Mouse (Mus musculus) C2C12 (cell line): Measurements from ENCODE around the gene 2010111I01Rik. TPM values are rescaled to one million over a fixed set of nuclear protein-coding genes. Genes with fewer than 3 reads are reported as not detected.

Experiments
- H3K27me3 ChIP-seq: one replicate; pipeline ENCODE4 v1.6.1; 2011; ENCODE audit not compliant: control insufficient read depth, insufficient read depth, insufficient read length
- H3K36me3 ChIP-seq: one replicate; pipeline ENCODE4 v1.6.1; 2011; ENCODE audit not compliant: control insufficient read depth, insufficient read depth
- H3K4me3 ChIP-seq: one replicate; pipeline ENCODE4 v1.5.1; 2011; ENCODE audit warnings: mild to moderate bottlenecking, control low read depth; ENCODE audit not compliant: poor library complexity, insufficient read depth, severe bottlenecking
- H3K79me2 ChIP-seq: one replicate; pipeline ENCODE4 v1.6.1; 2011; ENCODE audit not compliant: control insufficient read depth, insufficient read depth
- H3K79me3 ChIP-seq: one replicate; pipeline ENCODE4 v1.6.1; 2011; ENCODE audit warnings: low read depth, control low read depth
- H3ac ChIP-seq: one replicate; pipeline ENCODE3; 2011; ENCODE audit warnings: low read depth; ENCODE audit not compliant: control insufficient read depth, insufficient read length
- CEBPB ChIP-seq: IDR thresholded peaks from one replicate; pipeline ENCODE4 v1.6.1; 2011; ENCODE audit warnings: low read depth, mild to moderate bottlenecking, control low read depth, moderate library complexity
- CTCF ChIP-seq: IDR thresholded peaks from one replicate; pipeline ENCODE4 v1.5.1; 2011; ENCODE audit not compliant: control insufficient read depth, insufficient read depth, insufficient read length
- FOSL1 ChIP-seq: IDR thresholded peaks from one replicate; pipeline ENCODE4 v1.8.0; 2011; ENCODE audit warnings: mild to moderate bottlenecking, low read length; ENCODE audit not compliant: poor library complexity, insufficient read depth, severe bottlenecking
- MAX ChIP-seq: IDR thresholded peaks from one replicate; pipeline ENCODE4 v1.6.1; 2011; ENCODE audit warnings: mild to moderate bottlenecking, control low read depth
- MYOD1 ChIP-seq: IDR thresholded peaks from one replicate; pipeline ENCODE4 v1.6.1; 2011; ENCODE audit warnings: low read depth; ENCODE audit not compliant: control insufficient read depth, insufficient read length
- MYOG ChIP-seq: IDR thresholded peaks from one replicate; pipeline ENCODE4 v1.6.1; 2011; ENCODE audit not compliant: control insufficient read depth, insufficient read length; ENCODE audit errors: extremely low read depth
- USF1 ChIP-seq: IDR thresholded peaks from one replicate; pipeline ENCODE4 v1.6.1; 2011; ENCODE audit warnings: low read depth, mild to moderate bottlenecking, control low read depth, moderate library complexity
- polyA plus RNA-seq: library from polyadenylated mRNA; unstranded; fragments of >200 nt; fragmentation: generic; extraction: Trizol; gene quantifications from one replicate; pipeline ENCODE4 v1.2.1, GENCODE M21; 2012; ENCODE audit warnings: missing spikeins

The 2010111I01Rik gene
- polyA plus RNA-seq, 1 experiment: 91.7 TPM

DNA sequence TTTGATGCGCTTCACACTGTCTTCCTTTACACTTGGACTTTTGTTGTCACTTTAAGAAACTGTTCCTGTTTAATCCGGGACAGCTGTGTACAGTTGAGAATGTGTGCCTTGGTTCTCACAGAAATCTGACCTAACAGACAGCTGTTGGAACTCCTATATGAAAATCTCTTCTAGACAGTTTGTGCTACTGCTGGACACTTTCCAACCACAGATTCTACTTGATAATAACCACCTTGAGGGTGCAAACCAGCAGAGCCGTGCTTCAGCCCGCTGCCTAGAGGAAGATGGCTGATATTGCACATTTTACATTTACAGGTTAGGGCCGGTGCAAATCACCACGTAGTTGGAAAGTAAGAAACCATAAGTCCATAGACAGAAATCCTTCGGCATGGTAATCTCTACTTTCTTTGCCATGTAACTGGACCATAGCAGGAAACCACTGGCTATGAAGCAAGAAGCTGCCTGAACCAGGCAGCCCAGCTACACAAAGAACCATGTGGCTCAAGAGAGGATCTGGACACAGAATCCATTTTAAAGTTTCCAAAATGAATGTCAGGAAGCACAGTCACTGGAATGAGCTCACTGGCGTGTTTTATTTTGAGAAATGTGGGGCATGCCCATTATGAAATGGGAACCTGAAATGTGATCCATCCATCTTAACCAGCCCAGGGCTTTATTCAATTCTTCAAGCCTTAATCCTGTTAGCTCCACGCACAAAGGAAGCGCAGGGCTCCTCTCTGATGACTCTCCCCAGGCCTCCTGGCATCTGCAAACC is 148.1 kb downstream of the 2010111I01Rik start:
- H3K79me2 ChIP-seq: no peaks in the 10 kb centered on the region
- no peaks in the 10 kb centered on the region for H3K36me3 ChIP-seq
- TF ChIP-seq MYOD1: peak; percentile 64
- no peak for TF ChIP-seq MYOG
- H3K27me3 ChIP-seq: no peaks in the 10 kb centered on the region
- no peak overlapping the region for H3K4me3 ChIP-seq
- no peaks in the 10 kb centered on the region for H3K79me3 ChIP-seq
- H3ac ChIP-seq: peak overlapping the region; percentile 20

DNA sequence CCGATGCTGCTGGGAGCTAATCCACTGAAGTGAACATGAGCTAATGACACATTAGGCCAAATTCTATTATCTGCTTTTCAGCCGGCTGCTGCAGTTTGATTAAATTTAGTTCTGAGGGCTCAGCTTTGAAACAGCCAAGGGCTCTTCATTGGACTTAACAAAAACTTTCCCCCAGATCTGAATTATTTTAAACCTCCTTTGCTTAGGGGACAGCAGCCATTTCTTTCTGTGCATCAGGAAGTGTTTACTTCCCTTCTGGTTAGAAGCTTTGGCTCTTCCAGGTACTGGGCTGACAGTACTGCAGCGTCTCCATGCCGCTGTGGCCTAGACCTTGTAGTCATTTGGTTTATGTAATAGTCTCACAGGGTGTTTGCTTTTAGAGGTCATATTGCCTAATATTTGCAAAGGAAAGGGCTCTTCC is 149.2 kb downstream of the 2010111I01Rik start:
- H3K79me2 ChIP-seq: no peaks in the 10 kb centered on the region
- H3ac ChIP-seq: no peak overlapping the region
- no peak overlapping the region for H3K4me3 ChIP-seq
- no peaks in the 10 kb centered on the region for H3K79me3 ChIP-seq
- H3K36me3 ChIP-seq: no peaks in the 10 kb centered on the region
- TF ChIP-seq USF1 (no peak), MYOD1 (no peak), FOSL1 (no peak), MYOG (no peak), CEBPB (no peak), MAX (no peak), CTCF (no peak)
- no peaks in the 10 kb centered on the region for H3K27me3 ChIP-seq

DNA sequence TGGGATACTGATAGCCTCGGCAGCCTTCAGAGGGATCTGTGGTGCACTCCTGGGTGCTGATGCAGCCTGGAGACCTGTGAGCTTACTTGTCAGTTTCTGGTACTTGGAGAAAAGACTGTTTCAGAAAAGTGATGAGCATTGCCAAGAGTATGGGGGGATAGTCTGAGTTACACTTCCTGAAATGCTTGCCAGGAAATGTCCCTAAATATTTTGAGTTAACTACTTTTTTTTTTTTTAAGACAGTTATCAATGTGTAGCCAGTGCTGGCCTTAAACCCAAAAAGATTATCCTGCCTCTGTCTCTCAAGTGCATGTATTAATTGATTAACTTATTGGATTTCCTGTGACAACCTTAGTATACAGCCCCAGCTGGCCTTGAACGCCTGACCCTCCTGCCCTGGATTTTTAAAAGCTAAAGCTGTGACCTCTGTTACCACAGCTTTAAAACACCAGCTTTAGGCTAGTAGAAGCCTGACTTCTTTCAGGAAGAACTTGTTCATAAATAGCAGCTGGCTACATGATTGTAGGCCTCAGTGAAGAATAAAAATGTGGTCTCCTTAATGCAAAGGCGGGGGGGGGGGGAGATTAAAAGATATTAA is 150.6 kb downstream of the 2010111I01Rik start:
- H3K4me3 ChIP-seq: no peak overlapping the region
- H3K27me3 ChIP-seq: no peaks in the 10 kb centered on the region
- TF ChIP-seq MAX (no peak), MYOD1 (no peak), CTCF (no peak), USF1 (no peak), CEBPB (no peak), FOSL1 (no peak), MYOG (no peak)
- H3K79me2 ChIP-seq: no peaks in the 10 kb centered on the region
- no peak overlapping the region for H3ac ChIP-seq
- no peaks in the 10 kb centered on the region for H3K36me3 ChIP-seq
- H3K79me3 ChIP-seq: no peaks in the 10 kb centered on the region

DNA sequence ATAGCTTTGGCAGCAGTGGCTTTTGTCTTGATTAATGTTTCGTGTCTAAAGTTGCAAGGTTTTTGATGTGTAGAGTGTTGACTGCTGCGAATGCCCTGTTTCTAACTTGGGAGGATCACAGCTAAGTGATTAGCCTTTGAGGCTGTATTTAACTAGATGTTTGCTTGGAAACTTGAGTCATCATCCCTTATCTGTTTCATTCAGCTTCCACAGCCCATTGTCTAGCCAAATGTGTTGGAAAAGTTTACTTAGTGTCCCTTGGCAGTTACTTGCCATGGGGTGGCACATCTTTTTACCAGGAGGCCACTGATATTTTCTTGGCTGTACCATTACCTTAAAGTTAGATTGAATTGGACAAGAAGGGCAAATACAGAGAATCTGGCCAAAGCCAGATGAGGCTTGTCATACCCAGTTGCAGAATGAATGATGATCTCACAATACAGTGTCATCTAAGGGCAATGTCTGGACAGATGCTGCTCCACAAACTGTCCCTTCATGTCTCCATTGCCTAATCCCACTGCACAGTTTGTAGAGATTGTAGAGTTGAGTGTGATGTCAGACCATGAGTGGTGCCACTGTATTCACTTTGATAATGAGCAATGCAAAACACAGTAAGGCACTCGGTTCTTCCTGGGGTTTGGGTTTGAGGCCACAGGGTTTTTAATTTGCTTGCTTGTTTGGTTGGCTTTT is 152.9 kb downstream of the 2010111I01Rik start:
- Histone ChIP-seq H3K79me3 (no peaks in the 10 kb centered on the region), H3K27me3 (no peaks in the 10 kb centered on the region), H3ac (no peak overlapping the region), H3K79me2 (no peaks in the 10 kb centered on the region), H3K36me3 (no peaks in the 10 kb centered on the region), H3K4me3 (no peak overlapping the region)
- TF ChIP-seq MAX: no peak
- peak; percentile 67 for TF ChIP-seq CEBPB
- TF ChIP-seq FOSL1: no peak
- no peak for TF ChIP-seq MYOG
- no peak for TF ChIP-seq USF1
- TF ChIP-seq CTCF: no peak

DNA sequence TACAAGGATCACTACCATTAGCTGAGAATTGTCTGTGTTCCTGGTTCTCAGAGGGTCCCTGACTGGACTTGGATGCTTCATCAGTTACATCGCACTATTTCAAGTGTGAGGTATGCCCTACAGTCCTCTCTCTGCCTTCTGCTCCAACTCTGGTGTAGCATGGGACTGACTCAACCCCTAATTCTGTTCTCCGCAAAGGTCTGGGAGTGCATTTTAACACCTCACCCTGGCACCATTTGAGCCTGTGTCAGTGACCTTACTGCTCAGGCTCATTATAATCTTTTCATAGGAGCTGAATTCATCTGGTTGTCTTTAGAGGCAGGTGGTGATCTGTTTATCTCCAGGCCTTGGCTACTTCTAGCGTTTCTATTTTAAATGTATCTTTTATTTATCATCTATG is 154.0 kb downstream of the 2010111I01Rik start:
- Histone ChIP-seq H3K79me2 (no peaks in the 10 kb centered on the region), H3K79me3 (no peaks in the 10 kb centered on the region), H3ac (no peak overlapping the region), H3K27me3 (no peaks in the 10 kb centered on the region), H3K4me3 (no peak overlapping the region), H3K36me3 (no peaks in the 10 kb centered on the region)
- no peak for TF ChIP-seq FOSL1
- no peak for TF ChIP-seq MYOG
- TF ChIP-seq USF1: no peak
- no peak for TF ChIP-seq MYOD1
- TF ChIP-seq CTCF: no peak
- TF ChIP-seq MAX: no peak
- TF ChIP-seq CEBPB: no peak
